Mouse (Mus musculus) heart, postnatal 0 days (tissue): Measurements from ENCODE around the gene Atp2a1.

Experiments
- CTCF ChIP-seq: IDR thresholded peaks from 2 replicates; pipeline ENCODE4 v1.5.1; 2016; ENCODE audit warnings: antibody characterized with exemption, control low read depth, low read depth
- EP300 ChIP-seq: IDR thresholded peaks from 2 replicates; pipeline ENCODE4 v1.6.1; 2016; ENCODE audit warnings: antibody characterized with exemption, low read depth

DNA sequence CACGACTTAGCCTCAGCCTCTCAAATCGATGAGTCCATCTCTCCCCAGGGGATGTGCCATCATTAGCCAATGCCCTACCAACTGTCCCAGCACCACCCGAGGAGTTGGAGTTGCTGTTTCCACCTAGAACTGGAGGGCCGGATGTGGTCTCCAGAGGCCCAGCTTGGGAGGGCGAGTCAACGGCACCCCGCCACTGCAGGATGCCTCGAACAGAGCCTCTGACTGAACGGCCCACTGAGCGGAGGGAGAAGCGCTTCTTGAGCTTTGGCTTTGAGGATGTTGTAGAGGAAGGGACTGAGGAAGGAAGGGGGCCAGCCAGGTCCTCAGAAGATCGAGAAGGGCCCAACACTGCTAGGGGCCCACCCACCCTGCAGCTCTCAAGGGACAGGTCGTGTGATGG lies 9.4 kb upstream of the Atp2a1 start:
- TF ChIP-seq CTCF, result no peak
- no peak for TF ChIP-seq EP300
